Comparison of ENCODE assay signal across 26 mouse cellular contexts in genomic region chr12:86100711-86101110, GRCm38 (mm10). TPM values are rescaled to one million over a fixed set of nuclear protein-coding genes. Genes with fewer than 3 reads are reported as not detected.
DNase-seq lines count a peak whose midpoint lies in the region; ATAC-seq and TF ChIP-seq lines count a peak whose summit lies in the region.
"Had no signal": no experiment of that assay in that cellular context is flagged by ENCODE, and none has a peak within 500 bp of the region (broad histone marks: within the 10 kb centered on the region; RNA-seq: fewer than 3 reads in every experiment).

No protein-coding gene starts in this region.

- ATAC-seq in heart, embryonic 13.5 days (ENCODE audit: extremely low read depth, insufficient number of reproducible peaks, low FRiP score, low TSS enrichment) = no peak
- 0 out of 2 replicates have a peak, but pooled peaks have one; percentile 18 for ATAC-seq in limb, embryonic 12.5 days (ENCODE audit: insufficient number of reproducible peaks, insufficient read depth, low FRiP score, low TSS enrichment, low read depth)
- no peak for ATAC-seq in erythroid progenitor cell, adult 5-6 weeks (replicated peaks; ENCODE audit: low FRiP score, poor library complexity, severe bottlenecking)
- ATAC-seq: activated CD4-positive, CD25-positive, alpha-beta regulatory T cell, adult 4 months; forebrain, embryonic 14.5 days; hindbrain, embryonic 16.5 days; liver, embryonic 12.5 days; liver, postnatal 0 days; midbrain, embryonic 16.5 days had no signal

- H3K4me1 ChIP-seq in heart, embryonic 13.5 days = peaks cover 72% of the 10 kb centered on the region
- peaks cover 20% of the 10 kb centered on the region for H3K4me1 ChIP-seq in limb, embryonic 12.5 days (replicated peaks)
- H3K4me1 ChIP-seq in limb, embryonic 10.5 days = 0 out of 2 replicates have a peak, but pooled peaks cover 2% of the 10 kb centered on the region
- peaks cover 20% of the 10 kb centered on the region for H3K4me1 ChIP-seq in embryonic fibroblast, embryonic 13.5 days (ENCODE audit: control insufficient read depth, insufficient read depth, low read length)
- H3K4me1 ChIP-seq: liver, embryonic 12.5 days had no signal

- no peaks in the 10 kb centered on the region for H3K27me3 ChIP-seq in heart, embryonic 13.5 days (replicated peaks)
- no peaks in the 10 kb centered on the region for H3K27me3 ChIP-seq in limb, embryonic 12.5 days
- no peaks in the 10 kb centered on the region for H3K27me3 ChIP-seq in limb, embryonic 10.5 days (ENCODE audit: low read depth, poor library complexity, severe bottlenecking)
- H3K27me3 ChIP-seq: kidney, embryonic 15.5 days; liver, embryonic 12.5 days; neural tube, embryonic 12.5 days had no signal

- no peak overlapping the region for H3K4me2 ChIP-seq in heart, embryonic 13.5 days
- no peak overlapping the region for H3K4me2 ChIP-seq in limb, embryonic 12.5 days
- H3K4me2 ChIP-seq: kidney, embryonic 15.5 days; liver, embryonic 12.5 days; midbrain, embryonic 11.5 days; neural tube, embryonic 12.5 days had no signal

- H3K4me3 ChIP-seq in heart, embryonic 13.5 days = no peak overlapping the region
- H3K4me3 ChIP-seq in limb, embryonic 12.5 days (replicated peaks) = no peak overlapping the region
- no peak overlapping the region for H3K4me3 ChIP-seq in limb, embryonic 10.5 days
- H3K4me3 ChIP-seq in embryonic fibroblast, embryonic 13.5 days (ENCODE audit: insufficient read depth, low read length) = no peak overlapping the region
- H3K4me3 ChIP-seq: hindbrain, embryonic 10.5 days; kidney, embryonic 15.5 days; liver, embryonic 12.5 days; neural tube, embryonic 12.5 days had no signal

- no peaks in the 10 kb centered on the region for H3K9me3 ChIP-seq in heart, embryonic 13.5 days
- no peaks in the 10 kb centered on the region for H3K9me3 ChIP-seq in limb, embryonic 12.5 days
- no peaks in the 10 kb centered on the region for H3K9me3 ChIP-seq in limb, embryonic 10.5 days (replicated peaks)
- H3K9me3 ChIP-seq: hindbrain, embryonic 10.5 days; kidney, embryonic 15.5 days; liver, embryonic 12.5 days; neural tube, embryonic 12.5 days had no signal

- peak overlapping the region; percentile 67 for H3K27ac ChIP-seq in heart, embryonic 13.5 days (replicated peaks)
- no peak overlapping the region for H3K27ac ChIP-seq in limb, embryonic 12.5 days
- no peak overlapping the region for H3K27ac ChIP-seq in limb, embryonic 10.5 days
- peak overlapping the region; percentile 86 for H3K27ac ChIP-seq in embryonic fibroblast, embryonic 13.5 days (ENCODE audit: insufficient read depth, low read length)
- H3K27ac ChIP-seq: hindbrain, embryonic 10.5 days; kidney, embryonic 15.5 days; liver, embryonic 12.5 days; neural tube, embryonic 12.5 days had no signal

- TF ChIP-seq POLR2A in embryonic fibroblast, embryonic 13.5 days (IDR thresholded peaks at IDR 0.05; ENCODE audit: low read depth, low read length) = 0 out of 2 replicates have a peak, but pooled peaks have one; percentile 9

- H3K9ac ChIP-seq in heart, embryonic 13.5 days = peak overlapping the region; percentile 54; the same call in 1 of the 2 replicates
- no peak overlapping the region for H3K9ac ChIP-seq in limb, embryonic 12.5 days (replicated peaks)
- H3K9ac ChIP-seq: kidney, embryonic 15.5 days; liver, embryonic 12.5 days; liver, postnatal 0 days; neural tube, embryonic 12.5 days had no signal

- no peak for DNase-seq in heart, postnatal 14 days
- DNase-seq in limb, embryonic 10.5 days (ENCODE audit: low spot score) = no peak
- no peak for DNase-seq in liver
- DNase-seq: adrenal gland, adult 2 months; adrenal gland, postnatal 36 days; B cell, adult 2 months; cerebellum, adult 8-10 months; cerebellum, postnatal 25 days; kidney, adult 18-20 months; liver, postnatal 0 days; lung, postnatal 36 days; thymus, postnatal 4 days had no signal

- WGBS in heart, embryonic 13.5 days = 66% methylated on average over 3 of the region's 3 CpGs
- WGBS in limb, embryonic 12.5 days = 71% methylated on average over 3 of the region's 3 CpGs
- WGBS in limb, embryonic 10.5 days = 89% methylated on average over 3 of the region's 3 CpGs

- TF ChIP-seq CTCF in embryonic fibroblast, embryonic 13.5 days (IDR thresholded peaks at IDR 0.05; ENCODE audit: borderline replicate concordance, insufficient read depth, low read length) = no peak

- H3K36me3 ChIP-seq in heart, embryonic 13.5 days = peaks cover 20% of the 10 kb centered on the region
- H3K36me3 ChIP-seq in limb, embryonic 12.5 days = peaks cover 3% of the 10 kb centered on the region; the same call in 1 of the 2 replicates
- H3K36me3 ChIP-seq in limb, embryonic 10.5 days = 0 out of 2 replicates have a peak, but pooled peaks cover 7% of the 10 kb centered on the region
- H3K36me3 ChIP-seq: liver, embryonic 12.5 days had no signal

- intact Hi-C loops in heart, postnatal 14 days (cut with DNase I) = no loop called here

RNA-seq across cellular contexts. Expression of gene Ift43, which starts 18.4 kb away (rescaled TPM):
- polyA plus RNA-seq in heart, embryonic 13.5 days (2015; fragmentation: Nextera tagmentation; extraction: Ambion mirVana) = 108 and 118 TPM in 2 replicates
- total RNA-seq in heart, postnatal 14 days (2021) = 10 to 100 TPM; 24.4 to 26.6 TPM
- polyA plus RNA-seq in limb, embryonic 12.5 days (2016; fragmentation: Nextera tagmentation; extraction: Ambion mirVana) = 80.5 and 84.1 TPM in 2 replicates
- polyA plus RNA-seq in limb, embryonic 10.5 days (2016; fragmentation: Nextera tagmentation; extraction: Ambion mirVana) = 61.2 and 71.6 TPM in 2 replicates
- polyA plus RNA-seq in embryonic fibroblast, embryonic 13.5 days (2011; ENCODE audit: insufficient read length, low read depth, missing spikeins) = 44.2 and 52.6 TPM in 2 replicates
- total RNA-seq in erythroid progenitor cell, adult 5-6 weeks (2015; ENCODE audit: low replicate concordance) = not detected in 2 replicates
- not detected in 2 replicates for total RNA-seq in erythroid progenitor cell, adult 5-6 weeks (2017; ENCODE audit: low replicate concordance)

RNA-seq across cellular contexts. Expression of gene Tgfb3, which starts 21.9 kb away (rescaled TPM):
- polyA plus RNA-seq in heart, embryonic 13.5 days (2015; fragmentation: Nextera tagmentation; extraction: Ambion mirVana) = 23.7 TPM in 2 replicates
- 10 to 100 TPM; 15.0 to 16.2 TPM for total RNA-seq in heart, postnatal 14 days (2021)
- polyA plus RNA-seq in limb, embryonic 12.5 days (2016; fragmentation: Nextera tagmentation; extraction: Ambion mirVana) = 33.4 and 40.0 TPM in 2 replicates
- 15.7 and 24.3 TPM in 2 replicates for polyA plus RNA-seq in limb, embryonic 10.5 days (2016; fragmentation: Nextera tagmentation; extraction: Ambion mirVana)
- 239 and 264 TPM in 2 replicates for polyA plus RNA-seq in embryonic fibroblast, embryonic 13.5 days (2011; ENCODE audit: insufficient read length, low read depth, missing spikeins)
- not detected in 2 replicates for total RNA-seq in erythroid progenitor cell, adult 5-6 weeks (2015; ENCODE audit: low replicate concordance)
- total RNA-seq in erythroid progenitor cell, adult 5-6 weeks (2017; ENCODE audit: low replicate concordance) = not detected in 2 replicates
- total RNA-seq: megakaryocyte, adult 5-6 weeks had no signal

Comparison
In these comparisons a context has a peak if more than half of its experiments do, and no peak if none do; other contexts are left out.
1. H3K27ac ChIP-seq: peak in heart, embryonic 13.5 days (single experiment) and embryonic fibroblast, embryonic 13.5 days (single experiment); none in limb, embryonic 12.5 days (single experiment) and limb, embryonic 10.5 days (single experiment).